Mouse (Mus musculus) MEL (cell line): ENCODE results near the gene Zfp827. TPM values are rescaled to one million over a fixed set of nuclear protein-coding genes. Genes with fewer than 3 reads are reported as not detected.

Experiments
- DNase-seq: peaks from one replicate; pipeline ENCODE4 v3.0.0; 2011; ENCODE audit warnings: low read depth, low spot score
- H3K27ac ChIP-seq: 2 replicates; pipeline ENCODE4 v1.5.1; 2012; ENCODE audit warnings: low read depth, mild to moderate bottlenecking, control low read depth, low read length, moderate library complexity; ENCODE audit not compliant: control insufficient read depth
- H3K27me3 ChIP-seq, 2 experiments: fragments of 150-350 bp in 1 of 2; sonication (generic) in 1 of 2; 2 replicates each; pipeline ENCODE4 v1.6.1; 2012; ENCODE audit warnings: low read length in 2 of 2, mild to moderate bottlenecking in 2 of 2, improper control_type of control experiment in 1 of 2, moderate library complexity in 1 of 2; ENCODE audit not compliant: insufficient read depth in 2 of 2, control insufficient read depth in 1 of 2
- H3K36me3 ChIP-seq, 2 experiments: 2 replicates each; pipeline ENCODE4 v1.6.1; 2012 to 2014; ENCODE audit warnings: low read length in 2 of 2, improper control_type of control experiment in 1 of 2, inconsistent platforms in 1 of 2, mild to moderate bottlenecking in 1 of 2; ENCODE audit not compliant: insufficient read depth in 2 of 2, control insufficient read depth in 1 of 2
- H3K4me1 ChIP-seq, 2 experiments: fragments of 150-350 bp in 1 of 2; sonication (generic) in 1 of 2; 2 replicates each; pipeline ENCODE4 v1.6.1; 2012; ENCODE audit warnings: low read length in 2 of 2, improper control_type of control experiment in 1 of 2, mild to moderate bottlenecking in 1 of 2; ENCODE audit not compliant: insufficient read depth in 2 of 2, control insufficient read depth in 1 of 2
- H3K4me3 ChIP-seq, 2 experiments: fragments of 150-350 bp in 1 of 2; sonication (generic) in 1 of 2; 2 replicates each; pipeline ENCODE4 v1.5.1; 2012; ENCODE audit warnings: low read depth in 2 of 2, low read length in 2 of 2, mild to moderate bottlenecking in 2 of 2, moderate library complexity in 2 of 2, control low read depth in 1 of 2, improper control_type of control experiment in 1 of 2; ENCODE audit not compliant: control insufficient read depth in 1 of 2, insufficient read depth in 1 of 2
- H3K79me2 ChIP-seq: 2 replicates; pipeline ENCODE4 v1.6.1; 2012; ENCODE audit warnings: mild to moderate bottlenecking, low read length, moderate library complexity; ENCODE audit not compliant: control insufficient read depth, poor library complexity, insufficient read depth
- H3K9ac ChIP-seq: 2 replicates; pipeline ENCODE4 v1.6.1; 2012; ENCODE audit warnings: low read depth, mild to moderate bottlenecking, control low read depth, low read length, moderate library complexity; ENCODE audit not compliant: control insufficient read depth, poor library complexity, severe bottlenecking
- H3K9me3 ChIP-seq: fragments of 150-350 bp; sonication (generic); replicated peaks from 2 replicates; pipeline ENCODE4 v1.6.1; 2012; ENCODE audit warnings: mild to moderate bottlenecking, low read length, improper control_type of control experiment, moderate library complexity; ENCODE audit not compliant: insufficient read depth
- BHLHE40 ChIP-seq: IDR thresholded peaks from 2 replicates; pipeline ENCODE4 v1.6.1; 2012; ENCODE audit warnings: low read depth, mild to moderate bottlenecking, inconsistent platforms, low read length, improper control_type of control experiment, borderline replicate concordance
- CHD1 ChIP-seq: IDR thresholded peaks from 2 replicates; pipeline ENCODE4 v1.6.1; 2012; ENCODE audit warnings: low read depth, mild to moderate bottlenecking, inconsistent platforms, low read length, improper control_type of control experiment
- CHD2 ChIP-seq: IDR thresholded peaks from 2 replicates; pipeline ENCODE4 v1.6.1; 2011; ENCODE audit warnings: low read length, improper control_type of control experiment
- CTCF ChIP-seq, 3 experiments: IDR thresholded peaks in 2 of 3; conservative IDR thresholded peaks in 1 of 3; 2 replicates each; pipeline ENCODE4 v1.5.1; 2011 to 2012; ENCODE audit warnings: low read length in 3 of 3, low read depth in 2 of 3, mild to moderate bottlenecking in 2 of 3, improper control_type of control experiment in 1 of 3, inconsistent platforms in 1 of 3, mixed read lengths in 1 of 3, moderate library complexity in 1 of 3; ENCODE audit not compliant: control insufficient read depth in 1 of 3, insufficient read depth in 1 of 3, poor library complexity in 1 of 3, severe bottlenecking in 1 of 3
- E2F4 ChIP-seq: IDR thresholded peaks from 2 replicates; pipeline ENCODE4 v1.6.1; 2011; ENCODE audit warnings: low read depth, low read length, improper control_type of control experiment, borderline replicate concordance
- EP300 ChIP-seq, 2 experiments: IDR thresholded peaks; 2 replicates each; pipeline ENCODE4 v1.6.1; 2011; ENCODE audit warnings: improper control_type of control experiment in 2 of 2, low read length in 2 of 2, low read depth in 1 of 2, mild to moderate bottlenecking in 1 of 2
- ETS1 ChIP-seq: IDR thresholded peaks from 2 replicates; pipeline ENCODE4 v1.6.1; 2012; ENCODE audit warnings: low read depth, mild to moderate bottlenecking, inconsistent platforms, low read length, improper control_type of control experiment, moderate library complexity
- MAZ ChIP-seq: IDR thresholded peaks from 2 replicates; pipeline ENCODE4 v1.6.1; 2012; ENCODE audit warnings: low read depth, mild to moderate bottlenecking, inconsistent platforms, low read length, improper control_type of control experiment
- MXI1 ChIP-seq: IDR thresholded peaks from 2 replicates; pipeline ENCODE4 v1.6.1; 2011; ENCODE audit warnings: mild to moderate bottlenecking, low read depth, low read length, improper control_type of control experiment
- NELFE ChIP-seq: IDR thresholded peaks from 2 replicates; pipeline ENCODE4 v1.6.1; 2011; ENCODE audit warnings: low read depth, low read length, improper control_type of control experiment
- NRF1 ChIP-seq: IDR thresholded peaks from 2 replicates; pipeline ENCODE4 v1.6.1; 2014; ENCODE audit warnings: low read depth, mild to moderate bottlenecking, inconsistent platforms, low read length, improper control_type of control experiment, moderate library complexity; ENCODE audit not compliant: poor library complexity, insufficient read depth, severe bottlenecking
- POLR2A ChIP-seq, 2 experiments: IDR thresholded peaks; 2 replicates each; pipeline ENCODE4 v1.6.1; 2011 to 2012; ENCODE audit warnings: low read length in 2 of 2, mild to moderate bottlenecking in 2 of 2, control low read depth in 1 of 2, improper control_type of control experiment in 1 of 2, low read depth in 1 of 2, moderate library complexity in 1 of 2; ENCODE audit not compliant: control insufficient read depth in 1 of 2, insufficient read depth in 1 of 2, poor library complexity in 1 of 2
- POLR2AphosphoS2 ChIP-seq: IDR thresholded peaks from 2 replicates; pipeline ENCODE4 v1.6.1; 2011; ENCODE audit warnings: low read length, improper control_type of control experiment
- SIN3A ChIP-seq: IDR thresholded peaks from 2 replicates; pipeline ENCODE4 v1.6.1; 2012; ENCODE audit warnings: low read length, improper control_type of control experiment, inconsistent platforms
- SMC3 ChIP-seq: IDR thresholded peaks from 2 replicates; pipeline ENCODE4 v1.6.1; 2011; ENCODE audit warnings: low read depth, low read length, improper control_type of control experiment
- TAL1 ChIP-seq: IDR thresholded peaks from 2 replicates; pipeline ENCODE4 v1.6.1; 2012; ENCODE audit warnings: mild to moderate bottlenecking, inconsistent platforms, low read length, moderate library complexity, mixed read lengths
- TBP ChIP-seq: IDR thresholded peaks from 2 replicates; pipeline ENCODE4 v1.8.0; 2011; ENCODE audit warnings: low read depth, low read length, improper control_type of control experiment
- TCF12 ChIP-seq: IDR thresholded peaks from 2 replicates; pipeline ENCODE4 v1.6.1; 2014; ENCODE audit warnings: low read depth, mild to moderate bottlenecking, inconsistent platforms, low read length, improper control_type of control experiment, moderate library complexity
- UBTF ChIP-seq: IDR thresholded peaks from 2 replicates; pipeline ENCODE4 v1.6.1; 2012; ENCODE audit warnings: low read depth, mild to moderate bottlenecking, inconsistent platforms, low read length, improper control_type of control experiment, moderate library complexity, borderline replicate concordance; ENCODE audit not compliant: insufficient read depth
- ZKSCAN1 ChIP-seq: IDR thresholded peaks from 2 replicates; pipeline ENCODE4 v1.6.1; 2012; ENCODE audit warnings: low read depth, mild to moderate bottlenecking, inconsistent platforms, low read length, improper control_type of control experiment, moderate library complexity
- ZNF384 ChIP-seq: IDR thresholded peaks from 2 replicates; pipeline ENCODE4 v1.6.1; 2012; ENCODE audit warnings: low read depth, mild to moderate bottlenecking, inconsistent platforms, low read length, improper control_type of control experiment
- polyA plus RNA-seq, 2 experiments: library from polyadenylated mRNA; stranded (reverse) in 1 of 2; unstranded in 1 of 2; fragments of >175 nt in 1 of 2; fragments of >200 nt in 1 of 2; gene quantifications; 2 replicates each; pipeline versions ENCODE4 v1.2.1 to v1.2.4; 2012; ENCODE audit warnings: low replicate concordance in 2 of 2, low read depth in 1 of 2; ENCODE audit not compliant: insufficient read length in 2 of 2, insufficient read depth in 1 of 2, missing spikeins in 1 of 2
- total RNA-seq: library from RNA; depleted of rRNA; stranded (reverse); fragments of 300-350 nt; gene quantifications from 2 replicates; pipeline ENCODE4 v1.2.3, GENCODE M21; 2012

The Zfp827 gene
- total and polyA plus RNA-seq, 3 experiments = not detected

DNA sequence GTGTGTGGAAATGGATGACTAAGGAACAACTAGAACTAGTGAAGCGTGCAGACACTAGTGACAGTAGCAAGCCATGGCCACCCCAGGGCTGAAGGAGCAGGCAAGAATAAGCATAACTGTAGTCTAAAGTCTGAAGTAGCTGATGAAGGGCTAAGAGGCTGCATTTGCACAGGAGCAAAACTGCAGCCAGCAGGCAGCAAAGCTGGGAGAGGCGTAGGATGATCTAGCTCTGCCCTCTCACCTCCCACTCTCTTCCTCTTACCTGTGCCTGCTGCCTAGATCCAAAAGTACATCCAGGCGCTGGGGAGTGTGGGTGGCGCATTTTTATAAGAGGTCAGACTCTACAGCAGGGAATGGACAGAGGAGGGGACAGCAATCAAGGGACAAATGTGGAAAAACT is 12.2 kb upstream of the Zfp827 start:
- Histone ChIP-seq H3K79me2 (no peaks in the 10 kb centered on the region), H3K9me3 (no peaks in the 10 kb centered on the region), H3K4me3 (no peak overlapping the region), H3K4me1 (no peaks in the 10 kb centered on the region), H3K27ac (no peak overlapping the region), H3K9ac (no peak overlapping the region)
- no peak for DNase-seq
- TF ChIP-seq EP300 (IDR thresholded peaks at IDR 0.05; ENCODE audit: low read depth in 1 of 2, low read length in 2 of 2) = no peak
- TF ChIP-seq NELFE = no peak
- TF ChIP-seq MAZ = no peak
- TF ChIP-seq TAL1 = no peak
- no peak for TF ChIP-seq UBTF
- no peak for TF ChIP-seq CTCF (IDR thresholded peaks at IDR 0.05 in 2 of 3, conservative IDR thresholded peaks at IDR 0.05 in 1 of 3; ENCODE audit: control insufficient read depth in 1 of 3, insufficient read depth in 1 of 3, low read depth in 2 of 3, low read length in 3 of 3, poor library complexity in 1 of 3, severe bottlenecking in 1 of 3)
- TF ChIP-seq SMC3 = no peak
- TF ChIP-seq CHD2 = no peak
- TF ChIP-seq CHD1 = no peak
- TF ChIP-seq NRF1 = no peak
- no peak for TF ChIP-seq MXI1
- no peak for TF ChIP-seq ETS1
- no peak for TF ChIP-seq BHLHE40
- TF ChIP-seq POLR2A (IDR thresholded peaks at IDR 0.05; ENCODE audit: control insufficient read depth in 1 of 2, insufficient read depth in 1 of 2, low read depth in 1 of 2, low read length in 2 of 2, poor library complexity in 1 of 2) = no peak
- TF ChIP-seq ZNF384 = no peak
- TF ChIP-seq, all 39 proteins: peak for 0
- Histone ChIP-seq H3K27me3 (no peaks in the 10 kb centered on the region), H3K36me3 (no peaks in the 10 kb centered on the region)

DNA sequence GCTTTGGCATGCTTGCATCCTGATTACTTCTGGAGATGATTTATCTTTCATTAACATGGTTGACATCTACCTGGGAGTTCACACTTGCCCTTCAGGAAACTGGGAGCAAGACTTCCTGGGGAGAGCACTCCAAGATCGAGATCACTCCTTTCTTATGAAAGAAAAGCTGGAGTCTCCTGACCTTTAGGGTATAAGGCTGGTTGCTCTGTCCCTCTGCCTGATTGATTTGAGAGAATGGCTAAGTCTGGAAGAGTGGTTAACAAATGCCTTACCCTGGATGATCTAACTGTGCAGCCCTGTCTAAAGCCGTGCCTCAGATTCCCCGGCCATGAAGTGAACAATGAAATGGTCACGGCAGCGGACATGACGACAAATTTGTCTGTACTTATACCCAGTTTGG is 11.7 kb upstream of the Zfp827 start:
- Histone ChIP-seq H3K4me3 (no peak overlapping the region), H3K36me3 (no peaks in the 10 kb centered on the region), H3K79me2 (no peaks in the 10 kb centered on the region), H3K9me3 (no peaks in the 10 kb centered on the region), H3K27me3 (no peaks in the 10 kb centered on the region), H3K4me1 (no peaks in the 10 kb centered on the region), H3K27ac (no peak overlapping the region), H3K9ac (no peak overlapping the region)
- DNase-seq = no peak
- TF ChIP-seq SMC3 (no peak), MXI1 (no peak), TBP (no peak), SIN3A (no peak), CTCF (IDR thresholded peaks at IDR 0.05 in 2 of 3, conservative IDR thresholded peaks at IDR 0.05 in 1 of 3; ENCODE audit: control insufficient read depth in 1 of 3, insufficient read depth in 1 of 3, low read depth in 2 of 3, low read length in 3 of 3, poor library complexity in 1 of 3, severe bottlenecking in 1 of 3) (no peak), ZKSCAN1 (no peak), NELFE (no peak), E2F4 (no peak), TCF12 (no peak), POLR2A (IDR thresholded peaks at IDR 0.05; ENCODE audit: control insufficient read depth in 1 of 2, insufficient read depth in 1 of 2, low read depth in 1 of 2, low read length in 2 of 2, poor library complexity in 1 of 2) (no peak), POLR2AphosphoS2 (no peak)
